Mouse (Mus musculus) neutrophil, adult 5-6 weeks (primary cell): Measurements from ENCODE around the gene Ovca2. TPM values are rescaled to one million over a fixed set of nuclear protein-coding genes. Genes with fewer than 3 reads are reported as not detected.
A peak's percentile ranks its signal among the peaks of the same experiment; 100 is the strongest.

Experiments
- ATAC-seq: fragments of 151-379, 151-347 bp; 2 replicates; pipeline ENCODE4 v1.8.0; 2017; ENCODE audit warnings: mild to moderate bottlenecking, moderate TSS enrichment; ENCODE audit not compliant: insufficient number of reproducible peaks, poor library complexity, low FRiP score, severe bottlenecking; ENCODE audit errors: extremely low read depth
- total RNA-seq: library from RNA; stranded (forward); fragments of 200-1000 nt; gene quantifications from 2 replicates; pipeline ENCODE4 v1.2.3, GENCODE M21; 2017

The Ovca2 gene
- total RNA-seq, 1 experiment from 2014 or later: 13.4 TPM

DNA sequence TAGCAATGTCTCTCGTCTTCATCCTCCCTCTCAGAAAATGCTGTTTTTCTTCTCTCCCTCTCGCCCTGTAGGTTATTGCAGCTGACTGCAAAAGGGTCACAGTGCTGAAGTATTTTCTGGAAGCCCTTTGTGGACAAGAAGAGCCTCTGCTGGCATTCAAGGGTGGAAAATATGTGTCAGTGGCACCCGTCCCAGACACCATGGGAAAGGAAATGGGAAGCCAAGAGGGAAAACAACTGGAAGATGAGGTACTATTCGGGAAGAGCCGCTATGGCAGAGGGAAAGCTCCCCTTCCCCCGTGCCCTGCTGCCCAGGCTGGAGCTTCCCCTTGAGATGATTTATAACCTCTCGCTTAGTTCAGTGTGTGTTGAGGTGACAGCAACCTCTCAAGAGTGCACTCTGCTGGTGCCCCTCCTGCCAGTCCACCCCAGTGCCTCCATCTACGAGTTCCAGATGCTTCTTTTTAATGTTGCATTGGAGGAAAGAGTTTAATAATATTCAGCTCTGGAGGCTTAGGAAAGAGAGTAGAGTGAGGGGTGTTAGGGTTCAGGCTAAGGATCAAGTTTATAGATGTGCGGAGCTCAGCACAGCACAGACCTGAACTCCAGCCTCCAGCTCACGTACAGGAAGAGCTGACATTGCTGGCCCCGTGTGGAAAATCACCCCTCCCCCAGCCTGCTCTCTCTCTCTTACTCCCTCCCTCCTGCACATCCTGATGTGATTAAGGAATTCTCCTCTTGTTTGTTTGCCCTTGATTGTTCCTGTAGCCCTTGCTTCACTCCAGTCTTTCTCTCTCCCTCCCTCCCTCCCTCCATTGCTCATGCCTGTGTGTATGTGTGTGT, 39.3 kb downstream of the Ovca2 start:
- ATAC-seq: no peak

DNA sequence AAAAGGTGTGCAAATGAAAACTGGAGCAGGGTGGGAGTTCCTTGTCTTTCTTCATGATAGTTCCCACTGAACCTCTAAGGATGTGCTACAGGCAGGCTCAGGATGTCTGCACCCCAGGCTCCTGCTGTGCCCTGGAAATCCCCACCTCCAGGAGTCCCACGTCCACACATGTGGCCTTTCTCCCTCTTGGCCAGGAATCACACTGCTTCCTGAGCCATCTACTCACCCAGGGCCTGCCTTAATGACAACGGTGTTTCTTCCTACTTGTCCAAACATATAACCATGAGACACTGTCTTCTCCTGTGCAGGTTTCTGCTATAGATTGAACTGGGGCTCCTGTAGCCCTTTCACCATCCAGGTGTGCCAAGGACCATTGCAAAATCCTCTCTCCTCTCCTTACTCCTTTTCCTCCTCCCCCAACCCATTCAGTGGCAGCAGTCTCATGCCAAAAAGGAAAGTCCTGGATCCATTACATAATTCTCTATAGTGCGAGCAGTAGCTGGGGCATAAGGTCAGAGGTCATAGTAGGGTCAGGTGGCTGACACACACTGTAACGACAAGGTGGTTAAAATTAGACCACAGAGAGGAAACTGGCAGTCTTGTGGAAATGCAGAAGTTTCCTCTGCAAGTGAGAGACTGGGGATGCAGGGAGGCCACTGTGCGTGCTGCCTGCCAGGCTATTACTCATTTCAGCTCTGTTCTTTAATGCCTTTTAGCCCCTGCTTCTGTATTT, 41.8 kb downstream of the Ovca2 start:
- peak; percentile 83 for ATAC-seq

DNA sequence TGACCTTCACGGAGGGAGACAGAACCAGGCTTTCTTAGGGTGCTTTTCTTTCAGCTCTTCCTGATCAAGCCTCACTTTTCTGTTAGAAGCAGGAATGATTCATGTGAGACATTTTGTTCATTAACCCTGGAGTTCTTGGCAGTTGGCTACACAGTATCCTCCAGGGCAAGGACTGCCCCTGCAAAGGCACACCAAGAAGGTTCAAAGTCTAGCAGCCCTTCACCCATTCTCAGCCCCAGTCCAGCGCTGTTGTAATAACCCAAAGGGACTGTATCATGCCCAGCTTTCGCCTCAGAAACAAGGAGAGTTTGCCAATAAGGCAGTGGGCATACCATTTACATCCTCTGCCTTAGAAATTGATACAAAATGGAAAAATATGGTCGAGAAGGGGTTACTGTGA, 43.3 kb downstream of the Ovca2 start:
- ATAC-seq: no peak

DNA sequence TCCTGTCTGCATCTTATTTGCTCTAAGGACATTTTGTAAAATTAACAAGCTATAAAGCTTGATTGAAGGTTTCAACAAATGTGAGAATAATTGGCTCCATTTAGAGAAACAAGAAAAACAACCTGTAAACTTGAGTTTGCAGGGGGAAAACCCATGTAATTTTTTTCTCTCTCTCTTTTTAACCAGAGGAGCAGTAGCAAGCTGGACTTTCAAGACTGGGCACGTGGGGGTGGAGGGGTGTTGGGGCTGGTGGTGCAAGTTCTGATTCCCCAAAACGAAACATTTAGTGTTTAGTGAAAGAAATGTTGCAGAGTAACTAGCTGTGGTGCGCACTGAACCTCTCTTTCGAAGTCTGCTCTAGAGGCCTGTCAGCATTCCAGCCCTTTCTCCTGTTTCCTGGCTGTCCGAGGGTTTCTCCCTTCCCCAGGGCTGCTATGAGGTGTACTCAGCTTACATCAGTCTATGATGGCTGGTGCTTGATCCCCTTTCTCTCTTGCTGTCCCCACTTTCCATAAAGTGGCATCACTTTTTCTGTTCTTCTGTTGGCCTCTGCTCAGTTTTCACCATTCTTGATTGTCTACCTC, 44.1 kb downstream of the Ovca2 start:
- no peak for ATAC-seq

DNA sequence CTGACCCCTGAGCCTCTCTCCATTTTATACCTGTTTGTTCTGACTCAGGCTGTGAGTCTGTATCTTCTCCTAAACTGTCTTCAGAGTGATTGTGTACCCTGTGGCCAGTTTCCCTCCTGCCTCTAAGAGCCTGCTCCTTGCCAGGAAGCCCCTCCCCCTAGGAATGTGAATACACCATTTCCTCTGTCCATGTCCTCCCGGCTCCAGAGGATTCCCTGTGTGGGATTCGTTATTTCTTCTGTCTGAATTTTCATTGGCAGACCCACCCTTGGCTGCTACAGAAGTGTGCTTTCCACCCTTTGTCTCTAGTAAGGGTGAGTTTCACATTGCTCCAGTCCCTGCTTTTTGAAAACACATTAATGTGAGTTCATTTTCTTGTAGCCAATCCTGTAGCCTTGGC, 44.7 kb downstream of the Ovca2 start:
- ATAC-seq: no peak

DNA sequence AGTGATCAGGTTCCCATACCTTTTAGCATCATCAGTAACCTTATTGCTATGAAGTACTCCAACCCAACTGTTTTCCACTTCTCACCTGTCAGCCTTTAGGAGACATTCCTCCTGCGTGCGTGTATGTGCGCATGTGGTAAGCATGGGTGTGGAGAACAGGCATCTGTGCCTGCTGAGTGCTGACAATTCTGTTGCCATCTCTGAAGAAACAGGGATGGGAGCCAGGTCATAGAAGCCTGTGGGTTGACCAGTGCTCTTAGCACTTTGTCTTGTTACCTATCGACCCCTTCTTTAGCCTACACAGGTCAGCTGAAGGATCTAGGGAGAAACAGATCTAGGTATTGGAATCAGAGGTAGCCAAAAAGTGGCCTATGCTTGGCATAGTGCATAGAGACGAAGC, 45.2 kb downstream of the Ovca2 start:
- ATAC-seq: no peak

DNA sequence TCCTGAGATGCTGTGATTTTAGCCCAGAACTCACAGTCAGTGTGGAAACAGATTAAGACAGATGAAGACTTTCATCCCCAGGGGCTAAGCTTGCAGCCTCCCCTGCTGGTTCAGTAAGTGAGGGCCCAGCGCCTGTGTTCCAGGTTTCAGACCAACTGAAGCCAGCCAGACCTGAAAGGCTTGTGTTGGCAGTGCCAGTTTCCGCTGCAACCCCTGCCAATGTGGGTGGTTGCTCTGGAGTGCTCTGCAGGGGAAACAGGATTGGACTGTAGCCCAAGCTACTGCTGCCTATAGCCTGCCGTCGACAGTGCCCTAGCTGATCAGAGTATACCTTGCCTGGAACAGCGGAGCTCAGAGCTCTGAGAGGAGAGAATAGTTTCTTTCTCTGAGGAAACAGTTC, 46.4 kb downstream of the Ovca2 start:
- ATAC-seq: no peak

DNA sequence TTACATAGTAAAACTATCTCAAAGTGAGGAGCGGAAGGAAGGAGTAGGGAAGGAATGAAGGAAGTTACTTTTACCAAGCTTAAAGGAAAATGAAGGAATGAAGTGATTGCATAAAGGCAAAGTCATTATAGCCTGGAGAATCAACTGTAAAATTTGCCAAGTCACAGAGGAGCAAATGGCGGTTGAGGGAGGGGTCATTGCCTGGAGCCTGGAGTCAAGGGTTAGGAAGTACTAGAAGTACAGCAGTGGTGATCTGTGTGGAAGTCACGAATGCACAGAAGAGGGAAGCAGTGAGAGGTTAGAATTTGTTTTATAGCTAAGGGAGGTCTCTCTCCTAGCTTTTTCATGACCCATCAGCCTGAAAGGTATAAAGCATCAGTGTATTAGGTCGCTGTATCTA, 47.3 kb downstream of the Ovca2 start:
- ATAC-seq: no peak

DNA sequence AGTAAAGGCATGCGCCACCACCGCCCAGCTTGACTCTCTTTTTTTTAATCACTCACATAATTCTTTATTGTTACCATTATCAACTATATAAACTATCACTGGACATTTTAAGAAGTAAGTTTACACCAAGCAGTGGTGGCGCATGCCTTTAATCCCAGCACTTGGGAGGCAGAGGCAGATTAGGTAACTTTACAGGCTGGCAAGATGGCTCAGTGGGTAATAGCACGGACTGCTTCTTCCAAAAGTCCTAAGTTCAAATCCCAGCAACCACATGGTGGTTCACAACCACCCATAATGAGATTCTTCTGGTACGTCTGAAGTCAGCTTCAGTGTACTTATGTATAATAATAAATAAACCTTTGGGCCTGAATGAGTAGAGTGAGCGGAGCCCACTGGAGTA, 49.2 kb downstream of the Ovca2 start:
- ATAC-seq: no peak

DNA sequence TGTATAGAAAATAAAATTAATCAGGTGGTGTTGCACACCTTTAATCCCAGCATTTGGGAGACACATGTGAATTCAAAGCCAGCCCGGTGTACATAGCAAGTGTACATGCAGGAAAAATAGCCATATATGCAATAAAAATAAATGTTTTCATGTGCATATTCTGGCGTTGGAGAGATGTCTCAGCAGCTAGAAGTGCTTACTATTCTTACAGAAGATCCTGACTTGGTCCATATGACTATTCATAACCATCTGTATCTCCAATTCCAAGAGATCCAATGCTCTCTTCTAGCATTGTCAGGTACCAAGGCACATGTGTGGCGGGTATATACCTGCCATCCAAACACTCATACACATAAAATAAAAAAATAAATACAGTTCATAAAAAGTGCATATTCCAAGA, 52.3 kb downstream of the Ovca2 start:
- no peak for ATAC-seq

Other genes with a start within 250 kb of the Ovca2 start
- gene Hic1, start 9.3 kb downstream of the Ovca2 start, total RNA-seq: 0.35 and 0.61 TPM in 2 replicates
- 3.4 and 6.6 TPM in 2 replicates for gene Dph1, start 12.4 kb upstream of the Ovca2 start, total RNA-seq
- gene Rtn4rl1, start 14.9 kb upstream of the Ovca2 start, total RNA-seq: 0.47 and 0.61 TPM in 2 replicates
- 77.9 and 81.3 TPM in 2 replicates for gene Rpa1, start 169.5 kb upstream of the Ovca2 start, total RNA-seq
- gene Smyd4, start 169.6 kb upstream of the Ovca2 start, total RNA-seq: 13.8 and 14.0 TPM in 2 replicates
- not detected in 2 replicates for gene Serpinf1, start 243.9 kb upstream of the Ovca2 start, total RNA-seq